Mouse (Mus musculus): ENCODE results near the gene Txnrd2.

Txnrd2 gene

GRCm38 (mm10) chr16:18416837-18417236 is 9.3 kb upstream of the Txnrd2 start:
- no peak for DNase-seq (ENCODE audit: low read depth, low spot score)

GRCm38 (mm10) chr16:18417491-18417890 is 8.7 kb upstream of the Txnrd2 start:
- DNase-seq (ENCODE audit: low read depth, low spot score) = no peak

GRCm38 (mm10) chr16:18418756-18419602 is 7.2 kb upstream of the Txnrd2 start:
- DNase-seq (ENCODE audit: low read depth, low spot score) = no peak

DNA sequence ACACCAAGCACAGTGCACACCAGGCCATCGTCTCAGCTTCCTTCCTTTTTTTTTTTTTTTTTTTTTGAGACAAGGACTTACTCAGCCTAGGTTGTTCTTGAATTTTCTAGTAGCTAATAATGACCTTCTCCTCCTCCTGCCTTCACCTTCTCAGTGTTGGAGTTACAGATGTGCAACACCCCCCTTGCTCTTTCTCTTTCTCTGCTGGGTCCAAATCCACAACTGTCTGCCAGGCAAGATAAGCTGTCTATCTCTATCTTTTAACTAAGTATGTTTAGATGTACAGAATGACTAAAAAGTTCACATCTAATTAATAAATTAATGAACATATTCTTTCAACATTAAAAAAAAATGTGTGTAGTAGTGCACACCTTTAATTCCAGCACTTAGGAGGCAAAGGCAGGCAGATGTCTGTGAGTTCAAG is 6.6 kb upstream of the Txnrd2 start:
- no peak for DNase-seq (ENCODE audit: low read depth, low spot score)

DNA sequence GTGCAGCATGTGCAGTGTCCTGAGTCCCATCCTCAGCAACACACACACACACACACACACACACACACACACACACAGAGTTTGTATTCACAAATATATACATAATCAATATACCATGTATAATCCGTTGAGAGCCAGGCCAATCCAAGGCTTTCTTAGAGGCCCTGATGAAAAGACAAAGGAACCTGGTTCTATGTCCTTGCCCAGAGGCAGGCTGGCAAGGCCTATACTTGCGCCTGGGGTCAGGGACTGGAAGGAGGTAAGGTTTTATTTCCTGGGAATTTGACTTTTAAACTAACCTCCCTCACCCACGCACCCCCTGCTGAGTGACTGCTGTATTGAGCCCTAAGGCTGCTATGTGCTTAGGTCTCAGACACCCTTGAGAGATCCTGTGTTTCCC is 5.6 kb upstream of the Txnrd2 start:
- DNase-seq (ENCODE audit: low read depth, low spot score) = peak; percentile 35

- no peak for DNase-seq (ENCODE audit: low read depth, low spot score)
These were observed 2.8 kb upstream of the Txnrd2 start for GRCm38 (mm10) chr16:18423203-18423914.

DNA sequence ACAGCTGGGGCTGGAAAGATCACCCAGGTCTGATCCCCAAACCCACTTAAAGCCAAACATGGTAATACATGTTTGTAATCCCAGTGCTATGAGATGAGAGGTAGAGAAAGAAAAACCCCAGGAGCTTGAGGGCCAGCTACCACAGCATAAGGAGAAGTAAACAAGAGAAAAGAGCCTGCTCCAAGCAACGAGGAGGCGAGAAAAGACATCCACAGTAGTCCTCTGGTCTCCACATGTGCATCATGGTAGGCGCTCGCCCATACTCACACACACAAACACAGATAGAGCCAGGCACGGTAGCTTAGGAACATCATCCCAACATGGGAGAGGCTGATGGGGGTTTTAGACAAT is 2.3 kb upstream of the Txnrd2 start:
- no peak for DNase-seq (ENCODE audit: low read depth, low spot score)

- DNase-seq (ENCODE audit: low read depth, low spot score) = no peak
These were observed 1.7 kb upstream of the Txnrd2 start for GRCm38 (mm10) chr16:18424364-18425045.

GRCm38 (mm10) chr16:18425475-18426214 is 539 bp upstream of the Txnrd2 start:
- no peak for DNase-seq (ENCODE audit: low read depth, low spot score)

GRCm38 (mm10) chr16:18426802-18427280 is 657 bp downstream of the Txnrd2 start, which contains the start of gene Comt:
TSS of gene Comt (minus strand) at chr16:18426852.
- DNase-seq (ENCODE audit: low read depth, low spot score) = no peak

GRCm38 (mm10) chr16:18428011-18428515 is 1.9 kb downstream of the Txnrd2 start:
- DNase-seq (ENCODE audit: low read depth, low spot score) = no peak

- no peak for DNase-seq (ENCODE audit: low read depth, low spot score)
These were observed 2.4 kb downstream of the Txnrd2 start for GRCm38 (mm10) chr16:18428516-18429042.

DNA sequence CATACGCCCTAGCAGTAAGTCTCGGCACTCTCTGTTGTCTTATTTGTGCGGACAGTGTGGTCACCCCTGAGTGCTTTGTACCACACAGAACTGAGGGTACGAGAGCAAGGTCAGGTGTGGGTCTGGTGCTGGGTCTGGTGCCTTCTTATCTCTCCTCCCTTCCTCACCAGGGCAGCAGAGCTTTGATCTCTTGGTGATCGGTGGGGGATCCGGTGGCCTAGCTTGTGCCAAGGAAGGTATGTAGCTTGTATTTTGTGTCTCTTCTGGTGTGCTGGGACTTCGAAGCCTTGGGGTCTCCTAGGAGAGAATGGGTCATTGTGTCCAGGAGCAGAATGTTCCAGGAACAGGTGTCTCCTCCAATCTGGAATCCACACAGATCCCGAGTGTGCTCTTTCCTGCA is 3.5 kb downstream of the Txnrd2 start:
- DNase-seq (ENCODE audit: low read depth, low spot score) = no peak

DNA sequence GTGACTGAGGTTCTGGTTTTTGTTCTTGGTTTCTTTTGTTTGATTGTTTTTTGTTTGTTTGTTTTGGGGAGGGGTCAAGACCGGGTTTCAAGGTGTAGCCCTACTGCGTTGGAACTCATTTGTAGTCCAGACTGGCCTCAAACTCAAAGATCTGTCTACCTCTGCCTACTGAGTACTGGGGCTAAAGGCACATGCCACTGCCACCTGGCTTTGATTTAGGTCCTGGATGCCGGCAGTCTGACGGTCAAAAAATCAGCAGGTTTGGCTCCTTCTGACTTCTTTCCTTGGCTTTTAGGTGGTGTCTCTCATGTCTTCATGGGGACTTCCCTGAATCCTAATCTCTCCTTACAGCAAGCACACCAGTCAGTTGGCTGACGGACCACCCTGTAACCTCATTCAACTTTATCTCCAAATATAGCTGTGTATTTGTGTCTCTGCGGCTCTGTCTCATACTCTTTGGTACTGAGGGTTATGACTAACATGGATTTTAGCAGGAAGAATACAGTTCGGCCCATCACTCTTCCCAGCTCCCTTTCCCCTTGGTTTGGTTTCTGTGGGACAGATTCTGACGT is 4.5 kb downstream of the Txnrd2 start:
- DNase-seq (ENCODE audit: low read depth, low spot score) = no peak

DNA sequence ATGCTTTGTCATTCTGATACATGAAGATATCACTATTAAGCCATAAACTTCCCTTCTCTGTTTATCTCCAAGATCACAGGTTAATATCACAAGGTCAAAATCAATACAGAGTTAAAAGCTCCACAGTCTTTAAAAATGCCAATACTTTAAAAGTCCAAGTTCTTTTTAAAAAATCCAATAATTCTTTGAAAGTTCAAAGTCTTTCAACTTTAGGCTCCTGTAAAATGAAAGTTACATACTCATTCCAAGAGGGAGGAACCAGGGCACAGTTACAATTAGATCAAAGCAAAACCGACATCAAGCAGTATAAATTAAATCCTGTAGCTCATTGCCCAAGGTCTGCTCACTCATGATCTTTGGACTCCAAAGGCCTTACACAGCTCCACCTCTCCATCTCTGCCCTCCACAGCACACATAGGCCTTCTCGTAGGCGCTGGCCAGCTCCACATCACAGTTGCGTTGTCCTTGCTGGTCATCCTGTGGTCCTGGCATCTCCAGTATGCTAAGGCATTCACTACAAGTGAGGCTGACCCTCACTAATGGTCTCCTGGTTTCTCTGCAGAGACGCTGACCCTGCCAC is 7.2 kb downstream of the Txnrd2 start:
- DNase-seq (ENCODE audit: low read depth, low spot score) = no peak

DNA sequence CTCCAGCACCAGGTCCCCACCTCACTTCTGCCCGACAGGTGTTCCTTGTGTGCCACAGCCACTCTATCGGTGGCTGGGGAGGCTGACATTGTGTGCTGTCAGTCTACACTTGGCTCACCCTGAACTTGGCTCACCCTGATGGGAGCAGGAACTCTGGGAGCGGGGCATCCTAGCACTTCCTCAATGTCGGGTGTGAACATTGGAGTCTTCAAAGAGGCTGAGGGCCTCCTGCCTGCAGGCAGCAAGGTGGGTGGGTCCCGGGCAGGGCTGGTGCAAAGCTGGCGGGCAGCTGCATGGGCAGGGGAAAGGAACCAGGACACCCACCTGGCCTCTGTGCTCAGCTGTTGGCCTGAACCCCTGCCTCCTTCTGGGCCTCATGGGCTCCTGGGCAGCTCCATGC is 9.9 kb downstream of the Txnrd2 start:
- no peak for DNase-seq (ENCODE audit: low read depth, low spot score)

- DNase-seq (ENCODE audit: low read depth, low spot score) = peak; percentile 90
These were observed 17.2 kb downstream of the Txnrd2 start for GRCm38 (mm10) chr16:18443385-18443841.

DNA sequence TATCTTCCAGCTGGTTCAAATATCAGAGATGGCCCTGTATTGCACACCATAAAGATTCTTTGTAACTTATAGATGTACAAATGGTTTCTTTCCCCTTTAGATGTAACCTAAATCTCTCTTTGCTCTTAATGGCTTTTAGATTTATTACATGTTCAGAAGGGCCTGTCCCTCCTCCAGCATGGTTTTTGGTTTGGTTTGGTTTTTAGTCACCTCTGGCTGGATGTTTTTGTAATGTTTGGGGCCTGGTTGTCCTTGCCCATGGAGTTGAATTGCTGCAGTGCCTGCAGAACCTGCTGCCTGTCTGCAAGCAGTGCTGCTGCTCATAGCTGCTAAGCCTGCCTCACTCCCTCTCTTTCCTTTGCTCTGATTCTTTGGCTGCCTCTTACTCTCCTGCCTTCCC is 21.1 kb downstream of the Txnrd2 start:
- no peak for DNase-seq (ENCODE audit: low read depth, low spot score)

DNA sequence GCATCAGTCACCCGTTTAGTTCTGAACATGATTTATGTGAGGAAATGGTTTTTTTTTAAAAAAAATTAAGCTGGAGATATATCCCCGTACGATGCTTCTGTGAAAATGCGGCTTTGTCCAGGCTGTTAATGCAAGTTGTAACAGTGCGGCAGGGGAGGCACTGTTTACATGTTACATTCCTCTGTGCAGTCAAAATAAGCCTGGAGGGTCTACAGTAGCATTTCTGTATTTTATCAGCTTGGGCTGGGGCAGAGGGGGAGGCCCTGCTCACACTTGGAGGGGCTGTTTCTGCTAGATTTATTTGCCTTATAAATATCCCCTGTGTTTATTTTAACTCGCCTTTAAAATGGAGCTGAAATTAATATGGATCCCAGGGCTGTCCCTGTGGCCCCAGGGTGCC is 21.9 kb downstream of the Txnrd2 start:
- DNase-seq (ENCODE audit: low read depth, low spot score) = no peak

DNA sequence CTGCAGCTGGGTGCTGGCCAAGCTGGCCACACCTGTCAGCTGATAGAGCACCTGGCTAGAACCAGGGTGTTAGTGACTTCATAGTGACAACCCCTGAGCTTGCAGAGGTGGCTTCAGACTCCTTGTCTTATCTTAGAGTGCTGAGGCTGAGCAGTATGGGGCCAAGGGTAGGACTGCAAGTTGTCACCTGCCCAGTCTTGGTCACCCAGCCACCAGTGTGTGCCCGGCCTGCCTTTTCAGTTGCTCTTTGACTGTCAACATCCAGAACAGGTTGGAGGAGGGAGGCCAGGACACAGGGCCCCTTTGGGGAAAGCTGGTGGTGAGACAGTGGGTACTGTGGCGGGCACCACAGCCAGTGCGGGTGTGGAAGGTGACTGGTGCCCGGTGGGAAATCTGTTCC is 22.8 kb downstream of the Txnrd2 start:
- no peak for DNase-seq (ENCODE audit: low read depth, low spot score)

Measured in ZHBTc4 (cell line).